Mouse (Mus musculus): ENCODE measurements around the gene Gm47289.

- no peak for TF ChIP-seq CTCF (IDR thresholded peaks at IDR 0.05; ENCODE audit: extremely low read depth, insufficient read depth, insufficient read length, insufficient replicate concordance)
- no peak for TF ChIP-seq POLR2A (IDR thresholded peaks at IDR 0.05; ENCODE audit: low read depth, low read length)
Measured at GRCm38 (mm10) chr9:119179292-119179691, 20.3 kb downstream of the Gm47289 start.

Data from spleen, adult 2 months (tissue).